Mouse (Mus musculus) lung, postnatal 4 days (tissue): Measurements from ENCODE around the gene Wnt1.
A peak's percentile ranks its signal among the peaks of the same experiment; 100 is the strongest.
"Not testable (repeated sequence)": the region's sequence is repeated elsewhere in the genome, so short reads cannot be mapped to it uniquely, and the experiment has no call there.

Source experiments
- DNase-seq, 2 experiments: peaks; one replicate each; pipeline ENCODE4 v3.0.0; 2021

The Wnt1 gene

DNA sequence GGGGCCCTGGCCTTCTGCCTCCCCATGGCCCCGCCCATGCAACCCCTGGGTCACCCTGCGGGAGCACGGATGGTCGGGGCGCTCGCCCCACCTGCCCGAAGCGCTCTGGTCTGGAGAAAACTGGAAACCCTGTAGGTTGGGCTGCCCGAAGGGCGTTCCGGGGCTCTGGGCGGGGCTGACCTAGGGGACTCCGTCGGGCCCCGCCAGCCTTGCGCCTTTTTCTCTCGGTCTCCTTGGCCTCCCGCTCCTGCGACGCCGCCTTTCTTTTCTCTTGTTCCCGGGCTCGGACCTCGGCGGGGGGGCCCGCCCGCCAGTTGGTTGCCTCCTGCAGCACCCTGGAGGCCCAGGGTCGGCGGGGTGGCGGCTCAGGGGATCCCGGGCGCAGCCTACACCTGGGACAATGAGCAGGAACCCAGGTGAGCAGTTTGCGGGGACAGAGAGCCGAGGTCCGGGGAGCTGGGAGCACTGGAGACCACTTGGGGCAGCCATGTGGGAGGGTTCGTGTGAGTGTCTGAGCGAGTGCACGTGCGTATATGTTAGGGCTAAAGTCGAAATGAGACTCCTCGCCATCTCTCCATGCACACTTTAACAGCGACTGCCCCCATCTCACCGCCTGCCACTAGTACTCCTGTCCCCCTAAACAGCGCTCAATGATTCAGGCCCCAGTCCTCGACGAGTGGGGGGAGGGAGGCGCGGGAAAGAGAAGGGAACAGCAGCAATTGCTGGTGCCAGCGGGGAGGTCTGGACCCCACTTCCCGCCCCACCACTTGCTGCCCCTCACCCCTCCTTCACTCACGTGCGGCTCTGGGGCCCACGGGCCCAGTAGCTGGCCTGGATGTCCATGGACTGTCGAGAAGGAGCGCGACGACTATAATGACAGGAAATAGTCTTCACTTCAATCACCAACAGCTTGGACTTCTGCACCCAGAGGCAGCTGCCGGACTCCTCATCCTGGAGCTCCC lies 17.4 kb downstream of the Wnt1 start:
- peak; percentile 39 to 43 for DNase-seq

DNA sequence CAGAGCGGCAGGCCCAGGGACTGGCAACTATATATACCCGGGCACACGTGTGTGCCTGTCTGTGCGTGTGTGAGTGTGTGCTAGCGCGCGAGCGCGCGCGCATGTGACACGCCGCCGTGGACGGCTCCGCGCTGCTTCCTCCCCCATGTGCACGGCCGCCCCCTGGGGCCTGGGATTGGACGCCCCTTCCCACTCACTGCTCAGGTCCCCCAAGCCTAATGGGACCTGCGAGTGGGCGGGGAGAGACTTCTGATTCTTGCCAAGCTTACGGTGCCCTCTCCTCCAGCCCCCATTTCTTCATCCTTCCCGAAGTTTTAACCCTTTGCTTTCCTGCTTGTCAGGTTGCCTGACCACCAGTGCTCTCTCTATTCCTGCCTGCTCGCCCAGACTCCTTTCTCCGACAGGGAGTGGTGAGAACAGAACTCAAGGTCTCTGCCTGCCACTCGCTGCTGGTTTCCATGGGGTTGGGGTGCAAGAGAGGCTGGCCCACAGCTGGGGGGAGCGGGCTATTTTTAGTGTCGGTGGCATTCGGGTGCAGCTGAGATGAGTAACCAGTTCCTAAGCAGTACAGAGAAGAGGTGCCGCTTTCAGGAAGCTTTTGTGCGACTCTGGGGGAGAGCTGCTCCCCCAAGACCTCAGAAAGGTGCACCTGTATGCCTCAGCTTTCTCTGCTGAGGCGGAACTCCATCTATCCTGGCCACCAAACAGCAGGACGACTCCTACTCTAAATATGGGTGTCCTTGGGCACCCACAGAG lies 18.4 kb downstream of the Wnt1 start:
- DNase-seq, result peak; percentile 47 to 59

DNA sequence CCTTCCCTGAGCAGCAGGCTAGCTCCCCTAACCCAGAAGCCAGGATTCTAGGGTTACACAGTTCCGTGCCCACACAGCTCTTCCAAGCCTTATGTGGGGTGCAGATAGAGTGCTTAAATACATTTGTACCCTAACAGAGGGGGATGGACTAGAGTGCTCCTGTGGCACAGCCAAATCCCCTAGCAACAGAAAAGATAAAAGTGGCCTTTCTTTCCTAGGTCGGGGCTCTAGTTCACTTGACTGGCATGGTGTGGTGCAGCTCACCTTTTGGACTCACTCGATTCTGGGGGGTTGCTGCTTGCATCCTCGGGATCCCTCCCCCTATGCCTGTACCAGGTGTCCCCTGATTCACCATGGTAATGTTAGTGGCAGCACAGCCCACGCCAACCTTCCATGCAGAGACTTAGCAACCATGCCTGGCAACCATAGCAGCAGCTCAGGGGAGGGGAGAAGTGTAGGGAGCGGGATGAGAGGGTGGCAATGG lies 19.0 kb downstream of the Wnt1 start:
- DNase-seq, result no peak

DNA sequence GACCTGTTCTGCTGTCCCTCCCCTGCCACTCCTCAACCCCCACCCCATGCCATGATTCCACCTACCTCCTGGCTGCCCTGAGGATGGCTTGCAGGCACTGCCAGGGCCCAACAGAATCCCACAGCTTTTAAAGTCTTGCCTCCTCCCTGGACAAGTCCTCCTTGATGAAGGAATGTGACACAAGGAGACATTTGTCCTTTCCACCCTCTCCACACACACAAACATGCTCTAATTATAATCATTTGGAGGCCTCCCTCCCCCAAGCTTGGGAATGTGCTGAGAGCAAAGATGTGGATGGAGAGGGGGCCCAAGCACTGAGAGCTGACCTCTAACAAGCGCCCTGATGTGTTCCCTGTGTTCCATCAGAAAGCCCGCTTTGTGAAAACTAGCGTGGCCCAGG lies 19.7 kb downstream of the Wnt1 start, which contains the start of gene Ddn:
Ddn (minus strand) TSS at position 101 of the 400 bp plus-strand sequence.
- DNase-seq, result no peak

DNA sequence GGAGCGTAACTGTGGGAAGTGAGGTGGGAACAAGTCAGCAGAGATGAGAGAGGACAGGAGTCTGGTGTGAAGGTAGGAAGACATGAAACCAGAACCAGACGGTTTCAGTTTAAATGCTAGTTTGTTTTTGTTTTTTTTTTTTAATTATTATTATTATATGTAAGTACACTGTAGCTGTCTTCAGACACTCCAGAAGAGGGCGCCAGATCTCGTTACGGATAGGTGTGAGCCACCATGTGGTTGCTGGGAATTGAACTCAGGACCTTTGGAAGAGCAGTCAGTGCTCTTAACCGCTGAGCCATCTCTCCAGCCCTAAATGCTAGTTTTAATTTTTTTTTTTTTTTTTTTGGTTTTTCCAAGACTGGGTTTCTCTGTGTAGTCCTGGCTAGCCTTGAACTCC lies 20.6 kb downstream of the Wnt1 start:
- not testable (repeated sequence) for DNase-seq

DNA sequence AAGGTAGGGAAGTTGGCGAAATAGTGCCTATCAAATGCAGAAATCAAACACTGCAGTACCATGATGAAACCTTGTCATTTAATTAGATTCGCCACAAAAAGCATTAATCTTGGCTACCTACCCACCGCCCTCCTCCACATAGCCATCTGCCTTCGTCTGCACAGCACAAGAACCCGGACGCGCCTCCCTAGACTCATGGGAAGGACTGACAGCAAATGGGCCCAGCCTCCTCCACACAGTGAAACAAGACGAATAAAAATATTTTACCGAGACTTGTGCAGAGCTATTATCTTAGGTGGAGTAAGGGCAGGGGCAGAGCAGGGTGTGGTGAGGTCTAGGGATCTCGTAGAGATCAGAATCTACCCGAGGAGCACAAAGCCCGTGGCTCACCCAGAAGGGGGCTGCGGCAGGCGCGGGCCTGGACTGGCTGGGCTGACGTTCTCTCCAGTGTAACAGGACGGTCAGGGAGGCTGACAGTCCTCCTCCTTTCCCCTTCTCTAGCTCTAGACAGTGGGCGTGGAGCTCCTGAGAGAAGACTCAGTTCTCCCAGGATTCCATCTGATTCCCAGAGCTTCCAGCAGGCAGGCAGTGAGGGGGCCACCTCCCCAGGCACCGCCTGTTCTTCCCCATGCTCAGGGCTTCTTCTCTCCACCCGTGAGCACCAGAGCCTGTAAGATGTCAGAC lies 23.2 kb downstream of the Wnt1 start:
- DNase-seq, result no peak

DNA sequence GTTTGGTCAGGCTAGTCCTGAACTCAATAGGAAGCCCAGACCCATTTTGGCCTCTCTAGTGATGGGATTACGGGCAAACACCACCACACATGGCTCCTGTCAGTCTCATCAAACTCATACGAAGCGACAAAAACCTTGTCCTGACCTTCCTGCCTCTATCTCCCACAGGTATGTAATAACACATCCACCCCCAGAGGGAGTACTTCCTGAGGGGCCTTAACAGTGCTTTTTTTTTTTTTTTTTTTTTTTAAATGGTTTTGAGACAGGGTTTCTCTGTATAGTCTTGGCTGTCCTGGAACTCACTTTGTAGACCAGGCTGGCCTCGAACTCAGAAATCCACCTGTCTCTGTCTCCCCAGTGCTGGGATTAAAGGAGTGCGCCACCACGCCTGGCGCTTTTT lies 28.5 kb downstream of the Wnt1 start:
- DNase-seq, result no peak

DNA sequence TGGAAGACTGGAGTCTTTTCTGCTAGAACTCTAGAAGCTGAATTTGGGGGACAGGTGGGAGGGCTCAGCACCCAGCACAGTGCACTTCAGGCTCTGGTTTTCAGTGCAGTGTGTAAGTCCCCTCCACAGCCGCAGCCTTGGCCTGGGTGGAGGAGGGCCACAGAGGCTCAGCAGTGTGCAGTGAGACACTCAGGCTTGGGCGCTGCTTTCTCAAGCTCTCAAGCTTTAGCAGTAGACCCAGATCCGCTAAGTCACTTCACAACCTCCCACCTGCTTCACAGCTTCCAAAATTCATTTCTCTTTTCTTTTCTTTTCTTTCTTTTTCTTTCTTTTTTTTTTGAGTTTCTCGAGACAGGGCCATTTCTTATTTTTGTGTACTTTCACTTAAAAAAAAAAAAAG lies 31.3 kb downstream of the Wnt1 start:
- DNase-seq, result no peak

DNA sequence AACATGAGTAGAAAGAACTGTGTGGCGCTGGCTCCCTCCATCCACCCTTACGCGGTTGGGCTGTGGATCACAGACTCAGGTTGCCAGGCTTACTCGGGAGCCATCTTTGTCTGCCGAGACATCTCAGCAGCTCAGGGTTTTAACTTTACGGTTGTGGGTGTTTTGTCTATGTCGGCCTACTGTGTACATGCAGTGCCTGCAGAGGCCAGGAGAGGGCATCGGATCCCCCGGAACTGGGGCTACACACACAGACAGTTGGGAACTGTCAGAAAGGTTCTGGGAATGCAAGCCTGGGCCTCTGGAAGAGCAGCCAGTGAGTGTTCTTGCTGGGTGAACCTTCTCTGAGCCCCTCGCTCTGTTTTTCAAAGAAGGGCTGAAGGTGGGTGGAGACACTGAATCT lies 31.7 kb downstream of the Wnt1 start:
- DNase-seq, result peak in 1 of 2 experiments; percentile 41

DNA sequence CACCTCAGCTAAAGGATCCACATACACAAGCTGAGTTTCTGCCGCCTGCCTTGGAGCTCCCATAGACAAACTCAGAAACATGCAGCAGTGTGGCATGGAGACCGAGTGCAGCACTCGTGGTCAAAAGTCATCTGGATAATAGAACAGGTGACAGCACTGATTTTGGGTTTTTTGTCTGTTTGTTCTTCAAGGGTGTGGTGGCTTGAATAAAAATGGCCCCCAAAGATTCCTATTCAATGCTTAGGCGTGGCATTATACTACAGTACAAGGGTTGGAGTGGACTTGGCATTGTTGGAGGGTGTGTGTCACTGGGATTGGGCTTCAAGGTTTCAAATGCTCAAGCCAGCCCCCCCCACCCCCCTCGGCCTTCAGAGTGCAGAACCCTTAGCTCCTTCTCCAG lies 32.5 kb downstream of the Wnt1 start:
- DNase-seq, result no peak

DNA sequence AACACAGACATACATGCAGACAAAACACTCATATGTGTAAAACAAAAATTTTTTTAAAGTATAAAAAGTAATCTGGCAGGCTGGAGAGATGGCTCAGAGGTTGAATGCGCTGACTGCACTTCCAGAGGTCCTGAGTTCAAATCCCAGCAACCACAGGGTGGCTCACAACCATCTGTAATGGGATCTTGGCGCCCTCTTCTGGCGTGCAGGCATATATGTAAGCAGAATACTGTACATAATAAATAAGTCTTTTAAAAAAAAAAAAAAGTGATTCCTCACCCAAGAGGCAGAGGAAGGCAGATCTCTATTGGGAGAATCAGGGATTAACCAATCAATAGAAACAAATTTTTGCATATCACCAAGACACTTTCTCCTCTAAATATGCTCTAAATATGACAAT lies 33.8 kb downstream of the Wnt1 start:
- DNase-seq, result no peak

DNA sequence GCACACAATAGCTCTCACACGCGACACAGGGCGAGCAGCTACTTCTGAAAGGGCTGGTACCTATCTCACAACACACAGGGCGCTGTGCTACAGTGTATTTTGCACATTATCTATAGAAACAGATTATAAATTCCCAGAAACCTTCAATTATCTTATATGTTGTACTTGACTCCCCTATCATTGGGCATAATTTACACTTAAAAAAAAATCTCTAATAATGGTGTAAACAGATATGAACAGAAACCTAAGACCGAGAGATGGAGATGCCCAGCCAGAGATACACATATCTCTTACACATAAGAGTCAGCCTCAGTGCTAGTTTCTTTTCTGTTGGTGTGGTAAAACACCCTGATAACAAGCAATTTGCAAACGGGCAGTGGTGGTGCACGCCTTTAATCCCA lies 38.0 kb downstream of the Wnt1 start:
- DNase-seq, result no peak

DNA sequence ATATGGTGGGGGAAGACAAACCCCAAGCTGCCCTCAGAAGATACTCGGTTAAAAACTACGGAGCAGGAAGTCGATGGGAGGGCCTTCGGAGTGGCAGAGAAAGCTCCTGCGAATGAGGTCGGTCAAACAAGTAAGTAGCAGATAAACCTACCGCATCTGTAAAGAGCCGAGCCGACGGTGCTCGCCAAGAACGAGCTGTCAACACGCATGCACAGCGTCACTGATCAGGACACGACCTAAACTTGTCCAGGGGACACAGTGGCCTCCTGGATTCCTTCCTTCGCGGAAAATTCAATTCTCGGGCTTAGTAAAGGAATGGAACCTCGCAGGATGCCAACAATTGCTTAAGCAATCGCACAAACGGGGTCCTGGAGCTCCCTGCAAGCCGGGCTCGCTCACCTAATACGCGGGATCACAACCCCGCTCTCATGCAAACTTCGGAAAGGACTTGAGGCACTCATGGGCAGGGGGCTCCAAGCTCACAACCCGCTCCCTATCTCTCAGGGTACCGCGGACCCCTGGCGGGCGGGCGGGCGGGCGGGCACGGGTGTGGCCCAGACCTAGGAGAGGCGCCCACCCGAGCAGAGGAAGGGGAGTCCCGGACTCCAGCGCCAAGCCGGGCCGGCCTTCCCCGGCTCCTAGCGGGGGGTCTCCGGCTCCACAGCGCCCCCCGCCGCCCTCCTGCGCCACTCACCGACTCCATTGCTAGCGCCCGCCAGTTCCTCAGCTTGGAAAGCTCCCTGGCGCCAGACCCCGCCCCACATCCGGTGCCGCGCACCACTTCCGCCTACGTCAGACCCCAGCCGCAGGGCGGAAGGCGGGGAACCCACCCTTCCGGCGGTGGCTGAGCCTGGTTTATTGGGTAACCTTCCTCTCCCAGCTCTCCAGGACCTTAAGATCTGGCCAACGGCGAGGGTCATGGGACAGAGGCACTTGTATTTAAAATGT lies 41.4 kb downstream of the Wnt1 start, which contains the start of gene Prkag1:
Prkag1 (minus strand) TSS at position 786 of the 948 bp plus-strand sequence.
- peak; percentile 98 to 99 for DNase-seq

DNA sequence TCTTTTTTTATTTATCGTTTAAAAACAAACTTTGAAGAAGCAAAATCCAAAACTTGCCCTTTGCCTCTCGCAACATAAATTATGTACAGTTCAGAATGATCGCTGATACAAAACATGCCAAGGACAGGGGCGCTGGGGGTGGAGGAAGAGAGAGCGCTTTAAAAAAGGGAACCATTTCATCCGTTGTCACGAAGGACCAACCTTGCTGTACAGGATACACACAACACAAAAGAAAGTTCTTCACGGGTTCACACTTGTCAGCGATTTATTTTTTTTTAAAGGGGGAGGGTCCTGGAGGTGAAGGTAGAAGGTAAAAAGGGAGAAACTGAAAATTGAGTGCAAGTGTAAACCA lies 42.0 kb downstream of the Wnt1 start:
- DNase-seq, result no peak

DNA sequence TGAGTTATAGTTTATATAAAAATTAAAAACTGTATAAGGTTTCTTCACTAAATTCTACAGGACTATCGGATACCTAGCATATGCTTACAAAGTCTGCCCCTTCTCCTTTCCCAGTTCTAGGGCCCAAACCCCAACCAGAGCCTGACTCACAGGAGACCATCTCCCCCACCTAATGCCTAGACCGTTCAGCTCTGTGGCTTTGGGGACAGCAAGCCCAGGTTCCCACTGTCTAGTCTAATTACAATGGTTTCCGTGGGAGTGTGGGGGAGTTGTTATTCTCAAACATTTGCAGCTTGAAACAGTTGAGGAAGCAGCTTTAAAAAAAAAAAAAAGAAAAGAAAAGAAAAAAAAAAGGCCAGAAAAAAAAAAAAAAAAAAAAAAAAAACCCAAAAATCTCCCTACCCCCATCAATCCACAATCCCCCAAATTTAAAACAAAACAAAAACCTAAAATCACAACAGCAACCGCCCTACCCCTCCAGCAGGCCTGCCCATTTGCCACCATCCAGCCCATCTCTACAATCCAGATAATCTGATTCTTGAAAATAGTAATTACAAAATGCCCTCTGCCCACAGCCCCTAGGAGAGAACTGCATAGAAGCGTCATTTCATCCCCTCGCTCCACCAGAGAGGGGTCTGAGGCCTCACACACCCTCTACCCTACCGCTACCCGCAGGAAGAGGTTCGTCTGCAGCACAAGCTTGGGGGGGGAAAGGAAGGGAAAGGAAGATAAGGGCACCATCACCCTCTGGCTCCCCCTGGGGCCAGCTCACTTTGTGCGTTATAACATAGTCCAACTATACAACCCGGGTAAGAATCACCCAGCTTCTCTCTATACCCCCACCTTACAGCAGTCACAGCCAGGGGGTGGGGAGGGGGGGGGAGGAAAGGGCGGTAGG lies 42.8 kb downstream of the Wnt1 start:
- peak in 1 of 2 experiments; percentile 49 for DNase-seq

DNA sequence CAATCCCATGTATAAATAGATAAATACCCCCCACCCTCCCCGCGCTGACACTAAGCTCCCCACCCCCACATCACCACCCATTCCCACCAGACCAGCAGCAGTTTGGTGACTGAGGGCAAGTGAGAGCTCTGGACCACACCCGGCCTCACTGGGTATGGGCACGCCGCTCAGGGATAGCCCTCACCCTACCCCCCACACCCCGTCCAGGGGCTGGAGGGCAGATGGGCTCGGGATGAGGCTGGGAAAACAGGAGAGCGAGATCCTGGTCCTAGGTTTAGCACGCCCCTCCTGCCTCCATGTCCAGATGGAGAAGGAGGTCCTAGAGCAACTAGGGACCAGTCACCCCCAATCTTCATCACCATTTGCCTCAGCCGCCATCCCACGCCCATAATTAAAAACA lies 43.6 kb downstream of the Wnt1 start:
- no peak for DNase-seq

DNA sequence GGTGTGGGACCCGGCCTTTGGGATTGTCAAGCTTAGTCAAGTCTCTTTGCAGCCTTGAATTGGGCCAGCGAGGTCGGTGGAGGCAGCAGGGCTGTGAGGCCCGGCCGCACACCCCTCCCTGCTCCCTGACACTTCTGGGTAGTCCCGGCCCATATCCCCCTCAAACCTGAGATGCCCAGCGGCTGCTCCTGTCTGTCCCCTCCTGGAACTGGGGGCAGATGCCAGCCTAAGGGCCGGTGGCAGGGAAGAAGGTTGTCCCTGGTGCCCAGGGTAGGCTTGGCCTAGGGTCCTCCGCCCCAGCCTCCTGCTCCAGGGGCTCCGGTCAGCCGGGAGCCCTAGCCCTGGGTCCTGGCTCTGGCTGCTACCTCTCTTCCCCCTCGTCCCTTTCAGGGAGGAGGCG lies 44.4 kb downstream of the Wnt1 start:
- DNase-seq, result no peak

DNA sequence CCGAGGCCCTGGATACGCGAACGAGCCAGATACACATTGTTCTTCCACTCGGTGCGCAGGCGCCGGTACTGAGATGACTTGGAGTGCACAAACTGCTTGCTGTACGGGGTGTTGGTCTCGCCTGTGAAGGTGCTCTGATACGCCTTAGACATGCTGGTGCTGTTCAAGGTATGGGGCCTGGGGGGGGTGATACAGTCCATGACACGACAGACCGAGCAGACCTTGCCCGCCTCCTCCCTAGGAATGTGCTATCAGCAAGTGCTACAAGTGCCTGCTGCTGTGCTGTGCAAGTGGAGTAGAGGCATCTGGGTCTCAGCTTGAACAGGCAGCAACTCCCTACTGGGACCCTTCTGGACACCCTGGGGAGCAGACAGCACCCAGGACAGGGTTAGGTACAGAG lies 45.6 kb downstream of the Wnt1 start:
- no peak for DNase-seq

DNA sequence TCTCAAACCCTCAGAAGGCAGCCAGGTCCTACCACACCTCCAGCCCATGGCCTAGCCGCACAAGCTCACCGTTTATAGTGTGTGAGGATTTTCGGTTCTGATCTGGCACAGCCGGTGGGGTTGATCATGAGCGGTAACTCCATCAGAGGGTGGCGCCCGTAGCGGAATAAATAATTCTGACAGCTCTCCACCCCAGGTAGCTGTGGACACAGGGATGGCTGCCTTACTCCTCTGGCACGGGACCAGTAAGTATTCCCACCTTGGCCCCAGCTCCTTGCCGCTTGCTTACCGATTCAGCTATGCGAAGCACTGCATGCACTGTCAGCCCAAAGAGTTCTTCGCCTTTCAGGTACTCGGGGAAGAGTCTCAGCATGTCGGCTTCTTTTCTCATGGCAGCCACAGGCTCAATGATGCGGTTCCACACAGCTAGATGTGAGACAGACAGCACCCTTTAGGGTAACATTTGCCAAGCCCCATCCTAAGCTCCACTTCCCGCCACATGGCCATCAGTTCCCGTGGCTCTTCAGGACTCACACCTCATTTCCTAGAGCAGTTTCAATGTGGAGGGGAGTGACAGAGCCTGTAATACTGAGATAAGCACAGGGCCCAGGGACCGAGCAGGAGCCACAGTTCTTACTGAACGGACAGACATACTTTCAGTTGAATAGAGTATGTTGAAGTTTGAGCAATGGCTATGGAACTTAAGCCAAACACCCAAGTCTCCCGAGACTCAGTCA lies 47.5 kb downstream of the Wnt1 start:
- no peak for DNase-seq

DNA sequence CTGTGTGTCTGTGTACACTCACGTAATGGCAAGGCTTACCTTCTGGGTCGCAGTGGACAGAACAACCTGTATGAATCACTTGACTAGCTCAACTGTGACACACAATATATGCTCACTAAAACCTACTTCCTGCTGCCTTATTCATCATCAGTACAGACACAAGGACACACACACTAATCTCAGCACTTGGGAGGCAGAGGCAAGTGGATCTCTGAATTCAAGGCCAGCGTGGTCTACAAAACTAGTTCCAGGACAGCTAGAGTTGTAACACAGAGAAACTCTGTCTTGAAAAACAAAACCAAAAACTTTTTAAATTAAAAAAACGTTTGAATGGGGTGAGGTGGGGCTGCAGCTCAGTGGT lies 48.1 kb downstream of the Wnt1 start:
- DNase-seq, result no peak
